Mouse (Mus musculus): ENCODE data around the gene Tma7. TPM values are rescaled to one million over a fixed set of nuclear protein-coding genes. Genes with fewer than 3 reads are reported as not detected.

The Tma7 gene
- polyA plus RNA-seq, 1 experiment from 2014 or later = 568 TPM

GRCm38 (mm10) chr9:109116205-109116604, 33.8 kb upstream of the Tma7 start:
- ATAC-seq (ENCODE audit: extremely low read depth, insufficient number of reproducible peaks, low FRiP score, low TSS enrichment) = no peak
- peaks cover 87% of the 10 kb centered on the region for H3K36me3 ChIP-seq
- H3K4me2 ChIP-seq = no peak overlapping the region
- no peak overlapping the region for H3K9ac ChIP-seq
- 87% methylated on average over 10 of the region's 10 CpGs for WGBS
- H3K4me1 ChIP-seq = 0 out of 2 replicates have a peak, but pooled peaks cover 3% of the 10 kb centered on the region
- H3K9me3 ChIP-seq = no peaks in the 10 kb centered on the region
- no peak overlapping the region for H3K27ac ChIP-seq (replicated peaks)
- H3K4me3 ChIP-seq = no peak overlapping the region
- H3K27me3 ChIP-seq (replicated peaks) = no peaks in the 10 kb centered on the region

- H3K27me3 ChIP-seq (replicated peaks) = no peaks in the 10 kb centered on the region
- H3K9ac ChIP-seq = no peak overlapping the region
- H3K4me2 ChIP-seq = no peak overlapping the region
- H3K27ac ChIP-seq (replicated peaks) = no peak overlapping the region
- H3K4me1 ChIP-seq = 0 out of 2 replicates have a peak, but pooled peaks cover 3% of the 10 kb centered on the region
- H3K4me3 ChIP-seq = no peak overlapping the region
- no peak for ATAC-seq (ENCODE audit: extremely low read depth, insufficient number of reproducible peaks, low FRiP score, low TSS enrichment)
- H3K36me3 ChIP-seq = peaks cover 100% of the 10 kb centered on the region
- 81% methylated on average over 7 of the region's 7 CpGs for WGBS
- no peaks in the 10 kb centered on the region for H3K9me3 ChIP-seq
These were observed 32.5 kb upstream of the Tma7 start for GRCm38 (mm10) chr9:109114871-109115270.

- H3K36me3 ChIP-seq = peaks cover 100% of the 10 kb centered on the region
- no peak overlapping the region for H3K9ac ChIP-seq
- no peaks in the 10 kb centered on the region for H3K27me3 ChIP-seq (replicated peaks)
- no peak overlapping the region for H3K4me2 ChIP-seq
- H3K4me1 ChIP-seq = 0 out of 2 replicates have a peak, but pooled peaks cover 3% of the 10 kb centered on the region
- no peak for ATAC-seq (ENCODE audit: extremely low read depth, insufficient number of reproducible peaks, low FRiP score, low TSS enrichment)
- 87% methylated on average over 11 of the region's 11 CpGs for WGBS
- no peaks in the 10 kb centered on the region for H3K9me3 ChIP-seq
- no peak overlapping the region for H3K4me3 ChIP-seq
- no peak overlapping the region for H3K27ac ChIP-seq (replicated peaks)
These were observed 31.9 kb upstream of the Tma7 start for GRCm38 (mm10) chr9:109114276-109114675.

GRCm38 (mm10) chr9:109113331-109113730, 30.9 kb upstream of the Tma7 start:
- H3K4me1 ChIP-seq = 0 out of 2 replicates have a peak, but pooled peaks cover 3% of the 10 kb centered on the region
- H3K27me3 ChIP-seq (replicated peaks) = no peaks in the 10 kb centered on the region
- H3K27ac ChIP-seq (replicated peaks) = no peak overlapping the region
- H3K9me3 ChIP-seq = no peaks in the 10 kb centered on the region
- no peak overlapping the region for H3K4me3 ChIP-seq
- H3K9ac ChIP-seq = no peak overlapping the region
- ATAC-seq (ENCODE audit: extremely low read depth, insufficient number of reproducible peaks, low FRiP score, low TSS enrichment) = no peak
- WGBS = 78% methylated on average over 8 of the region's 8 CpGs
- H3K4me2 ChIP-seq = no peak overlapping the region
- peaks cover 100% of the 10 kb centered on the region for H3K36me3 ChIP-seq

GRCm38 (mm10) chr9:109111591-109111990, 29.2 kb upstream of the Tma7 start:
- Histone ChIP-seq H3K9ac (no peak overlapping the region), H3K4me2 (no peak overlapping the region), H3K4me1 (no peaks in the 10 kb centered on the region), H3K36me3 (peaks cover 98% of the 10 kb centered on the region), H3K9me3 (no peaks in the 10 kb centered on the region), H3K27ac (replicated peaks) (no peak overlapping the region), H3K27me3 (replicated peaks) (no peaks in the 10 kb centered on the region), H3K4me3 (no peak overlapping the region)
- ATAC-seq (ENCODE audit: extremely low read depth, insufficient number of reproducible peaks, low FRiP score, low TSS enrichment) = no peak
- 85% methylated on average over 9 of the region's 9 CpGs for WGBS

GRCm38 (mm10) chr9:109111101-109111500, 28.7 kb upstream of the Tma7 start:
- H3K9ac ChIP-seq = no peak overlapping the region
- WGBS = 84% methylated on average over 4 of the region's 4 CpGs

GRCm38 (mm10) chr9:109110240-109110639, 27.9 kb upstream of the Tma7 start:
- no peak overlapping the region for H3K9ac ChIP-seq
- H3K4me2 ChIP-seq = no peak overlapping the region
- peaks cover 2% of the 10 kb centered on the region for H3K4me1 ChIP-seq
- no peaks in the 10 kb centered on the region for H3K9me3 ChIP-seq
- no peaks in the 10 kb centered on the region for H3K27me3 ChIP-seq (replicated peaks)
- 90% methylated on average over 11 of the region's 11 CpGs for WGBS
- H3K36me3 ChIP-seq = peaks cover 98% of the 10 kb centered on the region
- no peak overlapping the region for H3K27ac ChIP-seq (replicated peaks)
- H3K4me3 ChIP-seq = no peak overlapping the region
- ATAC-seq (ENCODE audit: extremely low read depth, insufficient number of reproducible peaks, low FRiP score, low TSS enrichment) = no peak

More at GRCm38 (mm10) chr9:109111101-109111500, 28.7 kb upstream of the Tma7 start:
- H3K4me3 ChIP-seq = no peak overlapping the region
- no peaks in the 10 kb centered on the region for H3K4me1 ChIP-seq
- H3K9me3 ChIP-seq = no peaks in the 10 kb centered on the region
- H3K36me3 ChIP-seq = peaks cover 98% of the 10 kb centered on the region
- H3K4me2 ChIP-seq = no peak overlapping the region
- H3K27ac ChIP-seq (replicated peaks) = no peak overlapping the region
- ATAC-seq (ENCODE audit: extremely low read depth, insufficient number of reproducible peaks, low FRiP score, low TSS enrichment) = no peak
- no peaks in the 10 kb centered on the region for H3K27me3 ChIP-seq (replicated peaks)

GRCm38 (mm10) chr9:109107341-109107740, 25.0 kb upstream of the Tma7 start:
- H3K9me3 ChIP-seq = no peaks in the 10 kb centered on the region
- H3K27ac ChIP-seq (replicated peaks) = no peak overlapping the region
- no peak overlapping the region for H3K9ac ChIP-seq
- peaks cover 91% of the 10 kb centered on the region for H3K36me3 ChIP-seq
- H3K4me3 ChIP-seq = no peak overlapping the region
- no peak overlapping the region for H3K4me2 ChIP-seq
- H3K4me1 ChIP-seq = peaks cover 27% of the 10 kb centered on the region
- no peaks in the 10 kb centered on the region for H3K27me3 ChIP-seq (replicated peaks)
- WGBS = 77% methylated on average over 5 of the region's 6 CpGs
- no peak for ATAC-seq (ENCODE audit: extremely low read depth, insufficient number of reproducible peaks, low FRiP score, low TSS enrichment)

- H3K4me1 ChIP-seq = peaks cover 32% of the 10 kb centered on the region
- no peak for ATAC-seq (ENCODE audit: extremely low read depth, insufficient number of reproducible peaks, low FRiP score, low TSS enrichment)
- H3K9me3 ChIP-seq = no peaks in the 10 kb centered on the region
- WGBS = 89% methylated on average over 12 of the region's 12 CpGs
- no peak overlapping the region for H3K27ac ChIP-seq (replicated peaks)
- H3K9ac ChIP-seq = no peak overlapping the region
- H3K27me3 ChIP-seq (replicated peaks) = no peaks in the 10 kb centered on the region
- no peak overlapping the region for H3K4me3 ChIP-seq
- H3K36me3 ChIP-seq = peaks cover 85% of the 10 kb centered on the region
- H3K4me2 ChIP-seq = no peak overlapping the region
These were observed 23.3 kb upstream of the Tma7 start for GRCm38 (mm10) chr9:109105648-109106047.

GRCm38 (mm10) chr9:109105011-109105410, 22.6 kb upstream of the Tma7 start:
- H3K4me3 ChIP-seq = no peak overlapping the region
- no peaks in the 10 kb centered on the region for H3K27me3 ChIP-seq (replicated peaks)
- H3K4me2 ChIP-seq = no peak overlapping the region
- peaks cover 38% of the 10 kb centered on the region for H3K4me1 ChIP-seq
- H3K27ac ChIP-seq (replicated peaks) = peak overlapping the region; percentile 25; the same call in 1 of the 2 replicates
- no peak; the same call in 1 of the 2 replicates for ATAC-seq (ENCODE audit: extremely low read depth, insufficient number of reproducible peaks, low FRiP score, low TSS enrichment)
- no peaks in the 10 kb centered on the region for H3K9me3 ChIP-seq
- H3K9ac ChIP-seq = peak overlapping the region; percentile 44
- peaks cover 85% of the 10 kb centered on the region for H3K36me3 ChIP-seq
- 56% methylated on average over 12 of the region's 12 CpGs for WGBS

- peaks cover 78% of the 10 kb centered on the region for H3K36me3 ChIP-seq
- 91% methylated on average over 9 of the region's 9 CpGs for whole genome bisulfite sequencing
- no peak overlapping the region for H3K4me3 ChIP-seq
- 0 out of 2 replicates have a peak overlapping the region, but pooled peaks have one; percentile 44 for H3K9ac ChIP-seq
- H3K9me3 ChIP-seq = no peaks in the 10 kb centered on the region
- no peaks in the 10 kb centered on the region for H3K27me3 ChIP-seq (replicated peaks)
- H3K4me2 ChIP-seq = no peak overlapping the region
- no peak for ATAC-seq (ENCODE audit: extremely low read depth, insufficient number of reproducible peaks, low FRiP score, low TSS enrichment)
- H3K27ac ChIP-seq (replicated peaks) = peak overlapping the region; percentile 25; the same call in 1 of the 2 replicates
- H3K4me1 ChIP-seq = peaks cover 47% of the 10 kb centered on the region
These were observed 21.7 kb upstream of the Tma7 start for GRCm38 (mm10) chr9:109104083-109104482.

- no peak overlapping the region for H3K27ac ChIP-seq (replicated peaks)
- no peaks in the 10 kb centered on the region for H3K27me3 ChIP-seq (replicated peaks)
- H3K4me2 ChIP-seq = no peak overlapping the region
- H3K4me3 ChIP-seq = no peak overlapping the region
- no peak overlapping the region for H3K9ac ChIP-seq
- no peak for ATAC-seq (ENCODE audit: extremely low read depth, insufficient number of reproducible peaks, low FRiP score, low TSS enrichment)
- 61% methylated on average over 7 of the region's 7 CpGs for WGBS
- H3K9me3 ChIP-seq = no peaks in the 10 kb centered on the region
- peaks cover 56% of the 10 kb centered on the region for H3K4me1 ChIP-seq
- H3K36me3 ChIP-seq = peaks cover 70% of the 10 kb centered on the region
These were observed 20.9 kb upstream of the Tma7 start for GRCm38 (mm10) chr9:109103250-109103649.

All from heart, embryonic 13.5 days (tissue).